Mouse (Mus musculus) lung, postnatal 0 days (tissue): ENCODE measurements around the gene Rbm4. TPM values are rescaled to one million over a fixed set of nuclear protein-coding genes. Genes with fewer than 3 reads are reported as not detected.

Source experiments
- ATAC-seq: fragments of 200-750 bp; cut with Nextera tagmentation; 2 replicates; pipeline ENCODE4 v1.8.0; 2017; ENCODE audit warnings: moderate library complexity
- DNase-seq: peaks from one replicate; pipeline ENCODE4 v3.0.0-alpha.2; 2016; ENCODE audit warnings: low spot score
- H3K27ac ChIP-seq: fragments of 300-500 bp; sonication (generic); 2 replicates; pipeline ENCODE4 v1.5.1; 2014; ENCODE audit warnings: antibody characterized with exemption, mild to moderate bottlenecking, low read length, mixed read lengths
- H3K27me3 ChIP-seq: fragments of 300-500 bp; sonication (generic); replicated peaks from 2 replicates; pipeline ENCODE4 v1.6.1; 2014; ENCODE audit warnings: low read length, mixed read lengths; ENCODE audit not compliant: insufficient read depth
- H3K36me3 ChIP-seq: fragments of 300-500 bp; sonication (generic); 2 replicates; pipeline ENCODE4 v1.6.1; 2014; ENCODE audit warnings: low read length, mixed read lengths; ENCODE audit not compliant: insufficient read depth
- H3K4me1 ChIP-seq: fragments of 300-500 bp; sonication (generic); 2 replicates; pipeline ENCODE4 v1.6.1; 2014; ENCODE audit warnings: antibody characterized with exemption, low read depth, low read length, mixed read lengths; ENCODE audit not compliant: insufficient read depth
- H3K4me2 ChIP-seq: fragments of 300-500 bp; sonication (generic); replicated peaks from 2 replicates; pipeline ENCODE4 v1.6.1; 2014; ENCODE audit warnings: low read depth, mild to moderate bottlenecking, low read length, moderate library complexity, mixed read lengths
- H3K4me3 ChIP-seq: fragments of 300-500 bp; sonication (generic); 2 replicates; pipeline ENCODE4 v1.5.1; 2014; ENCODE audit warnings: low read depth, low read length
- H3K9ac ChIP-seq: fragments of 300-500 bp; sonication (generic); replicated peaks from 2 replicates; pipeline ENCODE4 v1.6.1; 2014; ENCODE audit warnings: low read depth, mild to moderate bottlenecking
- H3K9me3 ChIP-seq: fragments of 300-500 bp; sonication (generic); 2 replicates; pipeline ENCODE4 v1.6.1; 2016; ENCODE audit warnings: low read length, mixed read lengths
- CTCF ChIP-seq: IDR thresholded peaks from 2 replicates; pipeline ENCODE4 v1.5.1; 2016; ENCODE audit warnings: antibody characterized with exemption, mild to moderate bottlenecking
- EP300 ChIP-seq: IDR thresholded peaks from 2 replicates; pipeline ENCODE4 v1.6.1; 2016; ENCODE audit warnings: antibody characterized with exemption, mild to moderate bottlenecking, control low read depth
- WGBS: fragments of 180-500 bp; shearing (Covaris S2); extraction: QIAGEN DNeasy Blood & Tissue Kit; methylation state at CpG from one replicate; pipeline ENCODE4 v1.1.7; 2014; 5-methylcytosine and 5-hydroxymethylcytosine counted together
- polyA plus RNA-seq: library from polyadenylated mRNA; unstranded; fragments of >200 nt; fragmentation: Nextera tagmentation; extraction: Ambion mirVana; gene quantifications from 2 replicates; pipeline ENCODE4 v1.2.1, GENCODE M21; 2015

Rbm4 gene
- 28.6 and 29.4 TPM in 2 replicates for polyA plus RNA-seq

- Histone ChIP-seq H3K4me1 (peaks cover 4% of the 10 kb centered on the region), H3K27ac (peak within 1 kb of the TSS; percentile 74), H3K27me3 (no peaks in the 10 kb centered on the region), H3K36me3 (no peaks in the 10 kb centered on the region; the same call in 1 of the 2 replicates), H3K4me2 (peak within 1 kb of the TSS; percentile 65), H3K4me3 (peak within 1 kb of the TSS; percentile 78), H3K9ac (peak within 1 kb of the TSS; percentile 69), H3K9me3 (no peaks in the 10 kb centered on the region)
- WGBS = under 1% methylated on average over 31 of the region's 31 CpGs
- DNase-seq (peak; percentile 99), ATAC-seq (peak; percentile 99)
- TF ChIP-seq EP300 = no peak
- no peak for TF ChIP-seq CTCF
These were observed at the start of gene Rbm4 for GRCm38 (mm10) chr19:4793831-4794422. Gene Rbm4, minus strand, starts transcription at chr19:4793901.

DNA sequence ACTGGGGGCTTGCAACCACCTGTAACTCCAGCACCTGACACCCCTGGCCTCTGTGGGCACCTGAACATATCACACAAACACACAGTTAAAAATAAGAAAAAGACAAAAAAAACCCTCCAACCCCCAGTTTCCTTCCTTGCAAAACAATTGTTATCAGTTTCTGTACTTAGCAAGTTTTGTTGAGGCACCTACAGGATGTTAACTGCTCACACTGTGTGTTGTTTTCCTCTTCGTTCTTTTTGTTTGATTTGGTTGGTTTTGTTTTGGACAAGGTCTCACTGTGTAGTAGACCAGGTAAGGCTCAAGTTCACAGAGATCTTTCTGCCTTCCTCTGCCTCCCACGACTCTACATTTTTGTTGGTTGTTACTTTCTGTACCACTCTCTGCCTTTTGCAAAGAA lies 48.9 kb upstream of the Rbm4 start:
- Histone ChIP-seq H3K4me1 (peaks cover 8% of the 10 kb centered on the region; the same call in 1 of the 2 replicates), H3K27ac (no peak overlapping the region), H3K9me3 (no peaks in the 10 kb centered on the region), H3K9ac (no peak overlapping the region), H3K4me2 (no peak overlapping the region), H3K4me3 (no peak overlapping the region), H3K36me3 (no peaks in the 10 kb centered on the region), H3K27me3 (peaks cover 6% of the 10 kb centered on the region; the same call in 1 of the 2 replicates)
- TF ChIP-seq CTCF (no peak), EP300 (no peak)
- DNase-seq = no peak
- no peak for ATAC-seq
- WGBS = 54% methylated on average over 2 of the region's 2 CpGs

- no peaks in the 10 kb centered on the region for H3K36me3 ChIP-seq
- peaks cover 6% of the 10 kb centered on the region; the same call in 1 of the 2 replicates for H3K27me3 ChIP-seq
- H3K9ac ChIP-seq = no peak overlapping the region
- H3K9me3 ChIP-seq = no peaks in the 10 kb centered on the region
- DNase-seq = no peak
- no peak for TF ChIP-seq CTCF
- no peak for TF ChIP-seq EP300
- H3K4me3 ChIP-seq = no peak overlapping the region
- H3K4me2 ChIP-seq = no peak overlapping the region
- no peak for ATAC-seq
- H3K27ac ChIP-seq = no peak overlapping the region
- H3K4me1 ChIP-seq = peaks cover 8% of the 10 kb centered on the region; the same call in 1 of the 2 replicates
- 73% methylated on average over 9 of the region's 9 CpGs for WGBS
These were observed 47.1 kb upstream of the Rbm4 start for GRCm38 (mm10) chr19:4840848-4841247.

GRCm38 (mm10) chr19:4839149-4839548 lies 45.4 kb upstream of the Rbm4 start, which contains the start of the genes Ccs and Ccdc87:
Gene Ccs, minus strand, starts transcription at chr19:4839332.
Gene Ccdc87, plus strand, starts transcription at chr19:4839366.
- under 1% methylated on average over 25 of the region's 25 CpGs for WGBS
- peaks cover 6% of the 10 kb centered on the region; the same call in 1 of the 2 replicates for H3K27me3 ChIP-seq
- ATAC-seq = peak; percentile 100
- H3K27ac ChIP-seq = peak within 1 kb of the TSS; percentile 7; the same call in 1 of the 2 replicates
- no peaks in the 10 kb centered on the region for H3K9me3 ChIP-seq
- H3K4me1 ChIP-seq = peaks cover 8% of the 10 kb centered on the region; the same call in 1 of the 2 replicates
- DNase-seq = peak; percentile 98
- H3K36me3 ChIP-seq = no peaks in the 10 kb centered on the region
- TF ChIP-seq CTCF (peak; percentile 36; the same call in 1 of the 2 replicates), EP300 (no peak)
- H3K4me2 ChIP-seq = peak within 1 kb of the TSS; percentile 90
- peak within 1 kb of the TSS; percentile 69 for H3K9ac ChIP-seq
- peak within 1 kb of the TSS; percentile 56 for H3K4me3 ChIP-seq

- TF ChIP-seq CTCF = no peak
- TF ChIP-seq EP300 = no peak
- Histone ChIP-seq H3K36me3 (no peaks in the 10 kb centered on the region), H3K27ac (peak overlapping the region; percentile 7; the same call in 1 of the 2 replicates), H3K4me1 (peaks cover 8% of the 10 kb centered on the region; the same call in 1 of the 2 replicates), H3K9ac (peak overlapping the region; percentile 69), H3K9me3 (no peaks in the 10 kb centered on the region), H3K4me2 (peak overlapping the region; percentile 90), H3K27me3 (peaks cover 6% of the 10 kb centered on the region; the same call in 1 of the 2 replicates), H3K4me3 (peak overlapping the region; percentile 56)
- ATAC-seq (peak; percentile 10), DNase-seq (no peak)
- WGBS = 20% methylated on average over 10 of the region's 10 CpGs
These were observed 44.9 kb upstream of the Rbm4 start for GRCm38 (mm10) chr19:4838526-4839140.

GRCm38 (mm10) chr19:4837049-4837448 lies 43.3 kb upstream of the Rbm4 start:
- H3K9me3 ChIP-seq = no peaks in the 10 kb centered on the region
- peaks cover 8% of the 10 kb centered on the region; the same call in 1 of the 2 replicates for H3K4me1 ChIP-seq
- no peak for TF ChIP-seq EP300
- TF ChIP-seq CTCF = no peak
- ATAC-seq (no peak), DNase-seq (no peak)
- no peak overlapping the region for H3K9ac ChIP-seq
- no peak overlapping the region for H3K4me3 ChIP-seq
- no peak overlapping the region for H3K4me2 ChIP-seq
- H3K27me3 ChIP-seq = peaks cover 6% of the 10 kb centered on the region; the same call in 1 of the 2 replicates
- H3K36me3 ChIP-seq = no peaks in the 10 kb centered on the region
- H3K27ac ChIP-seq = no peak overlapping the region
- WGBS = 95% methylated on average over 6 of the region's 6 CpGs
